Mouse (Mus musculus): ENCODE data around the gene Chic1. TPM values are rescaled to one million over a fixed set of nuclear protein-coding genes. Genes with fewer than 3 reads are reported as not detected.
A peak's percentile ranks its signal among the peaks of the same experiment; 100 is the strongest.

The Chic1 gene
- polyA plus RNA-seq, 1 experiment from 2014 or later = 3.3 TPM

DNA sequence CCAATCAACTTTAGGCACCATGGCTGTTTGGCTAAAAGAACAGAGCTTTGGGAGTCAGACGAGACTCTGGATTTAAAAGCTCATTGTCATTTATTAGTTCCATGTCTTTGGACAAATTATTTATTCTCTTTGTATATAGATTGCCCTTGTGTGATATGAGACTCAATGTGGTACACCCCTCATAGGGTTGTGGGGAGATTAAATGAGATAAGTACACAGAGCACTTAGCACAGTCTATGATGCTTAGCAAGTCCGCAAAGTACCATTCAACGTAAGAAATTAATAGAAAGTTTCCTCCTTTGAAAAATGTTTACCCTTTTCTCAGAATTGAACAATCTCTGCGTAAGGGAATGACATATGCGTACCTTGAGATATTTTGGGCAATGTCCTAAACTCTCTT, 492 bp upstream of the Chic1 start:
- Histone ChIP-seq H3K27ac (ENCODE audit: low read depth, low read length) (no peak overlapping the region), H3K9me3 (replicated peaks; ENCODE audit: control insufficient read depth, low read length) (no peaks in the 10 kb centered on the region), H3K9ac (ENCODE audit: low read length) (no peak overlapping the region), H3K4me1 (ENCODE audit: control insufficient read depth, insufficient read depth, low read length) (0 out of 2 replicates have a peak, but pooled peaks cover 2% of the 10 kb centered on the region), H3K27me3 (replicated peaks; ENCODE audit: control insufficient read depth, insufficient read depth, low read length) (peaks cover 12% of the 10 kb centered on the region; the same call in 1 of the 2 replicates), H3K4me3 (ENCODE audit: low read depth, low read length) (peak overlapping the region; percentile 51), H3K4me2 (ENCODE audit: low read length) (peak overlapping the region; percentile 58), H3K36me3 (ENCODE audit: control insufficient read depth, insufficient read depth, low read length) (no peaks in the 10 kb centered on the region)
- ATAC-seq (peak; percentile 32), DNase-seq (ENCODE audit: low spot score) (no peak)
- 44% methylated on average over 5 of the region's 5 CpGs for WGBS

DNA sequence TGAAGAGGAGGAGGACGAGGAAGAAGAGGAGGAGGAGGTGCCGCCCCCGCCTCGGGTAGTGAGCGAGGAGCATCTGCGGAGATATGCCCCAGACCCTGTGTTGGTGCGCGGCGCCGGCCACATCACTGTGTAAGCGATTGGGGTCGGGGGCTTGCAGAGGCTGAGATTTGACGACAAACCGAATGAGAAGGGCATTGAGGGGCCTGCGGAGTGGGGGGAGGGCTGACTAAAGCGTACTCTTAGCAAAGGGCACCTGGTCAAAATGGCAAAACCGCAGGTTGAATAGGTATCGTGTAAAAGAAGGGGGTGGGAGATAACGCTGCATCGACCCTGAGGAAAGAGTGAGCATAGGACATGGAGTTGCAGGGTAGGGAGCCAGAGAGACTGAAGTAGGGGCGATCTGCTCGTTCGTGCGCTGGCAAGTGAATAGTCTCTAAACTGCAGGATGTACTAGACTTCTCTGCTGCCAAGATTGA, 523 bp downstream of the Chic1 start:
- WGBS = 23% methylated on average over 24 of the region's 24 CpGs
- 0 out of 2 replicates have a peak, but pooled peaks cover 2% of the 10 kb centered on the region for H3K4me1 ChIP-seq (ENCODE audit: control insufficient read depth, insufficient read depth, low read length)
- peak; percentile 75 for ATAC-seq
- no peaks in the 10 kb centered on the region for H3K36me3 ChIP-seq (ENCODE audit: control insufficient read depth, insufficient read depth, low read length)
- no peaks in the 10 kb centered on the region for H3K9me3 ChIP-seq (replicated peaks; ENCODE audit: control insufficient read depth, low read length)
- peak; percentile 17 for DNase-seq (ENCODE audit: low spot score)
- H3K27ac ChIP-seq (ENCODE audit: low read depth, low read length) = peak overlapping the region; percentile 68
- peak overlapping the region; percentile 51 for H3K4me3 ChIP-seq (ENCODE audit: low read depth, low read length)
- H3K4me2 ChIP-seq (ENCODE audit: low read length) = peak overlapping the region; percentile 58
- peaks cover 12% of the 10 kb centered on the region; the same call in 1 of the 2 replicates for H3K27me3 ChIP-seq (replicated peaks; ENCODE audit: control insufficient read depth, insufficient read depth, low read length)
- H3K9ac ChIP-seq (ENCODE audit: low read length) = peak overlapping the region; percentile 62

DNA sequence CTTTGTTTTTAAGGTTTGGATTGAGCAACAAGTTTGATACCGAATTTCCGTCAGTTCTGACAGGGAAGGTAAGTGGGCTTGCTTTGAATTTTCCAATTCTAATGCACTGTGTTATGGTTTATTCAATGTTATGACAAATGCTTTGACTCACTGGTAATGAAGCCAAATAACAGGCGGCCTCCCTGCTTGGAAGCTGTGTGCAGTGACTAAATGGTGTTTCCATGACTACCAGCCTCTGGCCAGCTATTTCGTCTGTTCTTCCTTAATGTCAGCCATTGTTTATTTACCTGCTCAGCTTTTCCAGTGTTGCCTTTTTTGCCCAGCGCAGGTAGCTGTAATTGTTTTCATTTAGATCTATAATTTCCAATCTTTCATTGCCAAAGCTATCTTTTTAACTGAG, 9.9 kb downstream of the Chic1 start:
- Histone ChIP-seq H3K9ac (ENCODE audit: low read length) (no peak overlapping the region), H3K9me3 (replicated peaks; ENCODE audit: control insufficient read depth, low read length) (no peaks in the 10 kb centered on the region), H3K27ac (ENCODE audit: low read depth, low read length) (no peak overlapping the region), H3K4me3 (ENCODE audit: low read depth, low read length) (no peak overlapping the region), H3K4me1 (ENCODE audit: control insufficient read depth, insufficient read depth, low read length) (no peaks in the 10 kb centered on the region), H3K36me3 (ENCODE audit: control insufficient read depth, insufficient read depth, low read length) (no peaks in the 10 kb centered on the region), H3K27me3 (replicated peaks; ENCODE audit: control insufficient read depth, insufficient read depth, low read length) (0 out of 2 replicates have a peak, but pooled peaks cover 3% of the 10 kb centered on the region), H3K4me2 (ENCODE audit: low read length) (no peak overlapping the region)
- DNase-seq (ENCODE audit: low spot score) (peak; percentile 55), ATAC-seq (no peak)
- 48% methylated on average over 5 of the region's 5 CpGs for WGBS

DNA sequence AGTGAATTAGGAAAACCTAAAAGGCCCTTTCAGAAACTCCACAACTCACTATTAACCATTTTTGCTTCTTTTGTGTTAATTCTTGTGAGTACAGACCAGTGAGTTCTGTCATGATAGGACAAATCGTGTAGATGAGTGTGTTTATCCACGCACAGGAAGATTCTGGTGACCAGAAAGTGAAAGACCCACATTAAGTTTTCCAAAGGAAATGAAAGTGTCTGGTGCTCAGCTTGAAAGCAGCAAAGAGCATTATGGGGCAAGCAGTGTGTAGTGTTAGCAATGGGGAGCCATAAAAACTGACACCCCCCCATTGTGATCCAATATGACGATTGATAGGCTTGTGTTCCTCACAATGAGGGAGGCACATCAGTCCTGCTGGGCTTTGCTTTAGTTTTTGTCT, 12.4 kb downstream of the Chic1 start:
- no peak overlapping the region for H3K27ac ChIP-seq (ENCODE audit: low read depth, low read length)
- ATAC-seq = no peak
- H3K4me1 ChIP-seq (ENCODE audit: control insufficient read depth, insufficient read depth, low read length) = no peaks in the 10 kb centered on the region
- H3K4me2 ChIP-seq (ENCODE audit: low read length) = no peak overlapping the region
- H3K9me3 ChIP-seq (replicated peaks; ENCODE audit: control insufficient read depth, low read length) = no peaks in the 10 kb centered on the region
- no peak overlapping the region for H3K9ac ChIP-seq (ENCODE audit: low read length)
- DNase-seq (ENCODE audit: low spot score) = no peak
- H3K27me3 ChIP-seq (replicated peaks; ENCODE audit: control insufficient read depth, insufficient read depth, low read length) = 0 out of 2 replicates have a peak, but pooled peaks cover 2% of the 10 kb centered on the region
- no peaks in the 10 kb centered on the region for H3K36me3 ChIP-seq (ENCODE audit: control insufficient read depth, insufficient read depth, low read length)
- H3K4me3 ChIP-seq (ENCODE audit: low read depth, low read length) = no peak overlapping the region
- WGBS = 75% methylated on average over 3 of the region's 3 CpGs

DNA sequence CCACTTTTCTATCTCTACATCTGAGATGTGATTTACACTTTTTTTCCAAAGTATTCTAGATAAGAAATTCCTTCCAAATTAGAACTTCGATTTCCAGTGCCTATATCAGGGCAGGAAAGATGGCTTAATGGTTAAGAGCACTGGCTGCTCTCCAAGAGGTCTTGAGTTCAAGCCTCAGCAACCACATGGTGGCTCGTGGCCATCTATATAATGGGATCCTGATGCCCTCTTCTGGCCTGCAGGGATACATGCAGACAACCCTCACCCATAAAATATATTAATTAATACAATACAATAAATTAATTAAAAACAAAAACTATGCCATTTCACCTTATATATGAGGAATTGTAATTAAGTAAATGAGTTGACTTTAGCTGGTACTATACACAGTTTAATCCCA, 14.9 kb downstream of the Chic1 start:
- Histone ChIP-seq H3K4me2 (ENCODE audit: low read length) (no peak overlapping the region), H3K27ac (ENCODE audit: low read depth, low read length) (no peak overlapping the region), H3K9ac (ENCODE audit: low read length) (no peak overlapping the region), H3K4me1 (ENCODE audit: control insufficient read depth, insufficient read depth, low read length) (no peaks in the 10 kb centered on the region), H3K27me3 (replicated peaks; ENCODE audit: control insufficient read depth, insufficient read depth, low read length) (0 out of 2 replicates have a peak, but pooled peaks cover 4% of the 10 kb centered on the region), H3K36me3 (ENCODE audit: control insufficient read depth, insufficient read depth, low read length) (0 out of 2 replicates have a peak, but pooled peaks cover 2% of the 10 kb centered on the region), H3K4me3 (ENCODE audit: low read depth, low read length) (no peak overlapping the region), H3K9me3 (replicated peaks; ENCODE audit: control insufficient read depth, low read length) (no peaks in the 10 kb centered on the region)
- DNase-seq (ENCODE audit: low spot score) (peak; percentile 7), ATAC-seq (no peak)
- WGBS = 77% methylated on average over 2 of the region's 2 CpGs

DNA sequence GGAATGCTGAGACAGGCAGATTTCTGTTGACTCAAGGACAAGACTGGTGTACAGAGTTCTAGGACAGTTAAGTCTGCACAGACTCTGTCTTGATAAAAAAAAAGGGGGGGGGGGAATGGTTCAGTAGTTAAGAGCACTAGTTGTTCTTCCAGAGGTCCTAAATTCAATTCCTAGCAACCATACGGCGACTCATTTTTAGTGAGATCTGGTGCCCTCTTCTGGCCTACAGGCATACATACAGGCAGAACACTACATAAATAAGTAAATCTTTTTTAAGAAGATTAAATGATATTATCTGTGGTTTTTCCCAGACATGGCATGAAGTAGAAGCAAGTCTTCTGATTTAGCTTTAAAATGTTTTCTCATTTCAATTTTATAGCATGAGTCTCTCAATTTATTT, 15.4 kb downstream of the Chic1 start:
- 37% methylated on average over 2 of the region's 2 CpGs for WGBS
- peak; percentile 40 for DNase-seq (ENCODE audit: low spot score)
- H3K4me1 ChIP-seq (ENCODE audit: control insufficient read depth, insufficient read depth, low read length) = no peaks in the 10 kb centered on the region

DNA sequence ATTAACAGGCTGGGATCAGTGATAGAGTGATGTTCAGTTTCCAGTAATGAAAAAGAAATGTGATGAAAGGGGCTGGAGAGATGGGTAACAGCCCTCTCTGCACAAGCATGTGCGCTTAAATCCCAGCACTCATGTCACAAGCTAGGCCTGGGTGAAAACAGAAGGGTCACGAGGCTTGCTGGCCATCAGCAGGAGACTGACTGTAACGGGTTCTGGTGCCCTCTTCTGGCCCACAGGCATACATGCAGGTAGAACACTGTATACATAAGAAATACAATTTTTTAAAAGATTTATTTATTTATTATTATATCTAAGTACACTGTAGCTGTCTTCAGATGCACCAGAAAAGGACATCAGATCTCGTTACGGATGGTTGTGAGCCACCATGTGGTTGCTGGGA, 18.0 kb downstream of the Chic1 start:
- Histone ChIP-seq H3K27ac (ENCODE audit: low read depth, low read length) (no peak overlapping the region), H3K4me1 (ENCODE audit: control insufficient read depth, insufficient read depth, low read length) (no peaks in the 10 kb centered on the region), H3K9ac (ENCODE audit: low read length) (no peak overlapping the region), H3K4me2 (ENCODE audit: low read length) (no peak overlapping the region), H3K9me3 (replicated peaks; ENCODE audit: control insufficient read depth, low read length) (no peaks in the 10 kb centered on the region), H3K27me3 (replicated peaks; ENCODE audit: control insufficient read depth, insufficient read depth, low read length) (0 out of 2 replicates have a peak, but pooled peaks cover 4% of the 10 kb centered on the region), H3K36me3 (ENCODE audit: control insufficient read depth, insufficient read depth, low read length) (0 out of 2 replicates have a peak, but pooled peaks cover 2% of the 10 kb centered on the region), H3K4me3 (ENCODE audit: low read depth, low read length) (no peak overlapping the region)
- 70% methylated on average over 5 of the region's 5 CpGs for whole genome bisulfite sequencing
- DNase-seq (ENCODE audit: low spot score) (peak; percentile 17), ATAC-seq (no peak)

More for the DNA sequence above, 15.4 kb downstream of the Chic1 start:
- 0 out of 2 replicates have a peak, but pooled peaks cover 4% of the 10 kb centered on the region for H3K27me3 ChIP-seq (replicated peaks; ENCODE audit: control insufficient read depth, insufficient read depth, low read length)
- no peak overlapping the region for H3K4me2 ChIP-seq (ENCODE audit: low read length)
- no peaks in the 10 kb centered on the region for H3K9me3 ChIP-seq (replicated peaks; ENCODE audit: control insufficient read depth, low read length)
- no peak; the same call in 1 of the 2 replicates for ATAC-seq
- no peak overlapping the region for H3K27ac ChIP-seq (ENCODE audit: low read depth, low read length)
- no peak overlapping the region for H3K9ac ChIP-seq (ENCODE audit: low read length)
- H3K4me3 ChIP-seq (ENCODE audit: low read depth, low read length) = no peak overlapping the region
- 0 out of 2 replicates have a peak, but pooled peaks cover 2% of the 10 kb centered on the region for H3K36me3 ChIP-seq (ENCODE audit: control insufficient read depth, insufficient read depth, low read length)

DNA sequence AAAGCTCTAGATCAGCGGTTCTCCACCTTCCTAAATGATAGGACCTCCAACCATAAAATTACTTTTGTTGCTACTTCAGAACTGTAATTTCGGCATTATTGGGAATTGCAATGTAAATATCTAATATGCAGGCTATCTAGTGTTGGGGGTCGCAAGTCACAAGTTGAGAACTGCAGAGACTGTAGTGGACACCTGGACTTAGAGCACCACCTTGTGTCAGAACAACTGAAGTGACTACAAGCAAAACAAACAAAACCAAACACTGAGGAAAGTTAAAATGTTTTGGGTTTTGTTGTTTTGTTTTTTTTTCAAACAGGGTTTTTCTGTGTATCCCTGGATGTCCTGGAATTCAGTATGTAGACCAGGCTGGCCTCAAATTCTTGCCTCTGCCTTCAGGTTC, 28.3 kb downstream of the Chic1 start:
- Histone ChIP-seq H3K4me3 (ENCODE audit: low read depth, low read length) (no peak overlapping the region), H3K9me3 (replicated peaks; ENCODE audit: control insufficient read depth, low read length) (no peaks in the 10 kb centered on the region), H3K36me3 (ENCODE audit: control insufficient read depth, insufficient read depth, low read length) (no peaks in the 10 kb centered on the region), H3K27me3 (replicated peaks; ENCODE audit: control insufficient read depth, insufficient read depth, low read length) (no peaks in the 10 kb centered on the region), H3K27ac (ENCODE audit: low read depth, low read length) (no peak overlapping the region), H3K4me2 (ENCODE audit: low read length) (no peak overlapping the region), H3K4me1 (ENCODE audit: control insufficient read depth, insufficient read depth, low read length) (no peaks in the 10 kb centered on the region), H3K9ac (ENCODE audit: low read length) (no peak overlapping the region)
- ATAC-seq (no peak), DNase-seq (ENCODE audit: low spot score) (no peak)
- 74% methylated on average over 3 of the region's 3 CpGs for WGBS

DNA sequence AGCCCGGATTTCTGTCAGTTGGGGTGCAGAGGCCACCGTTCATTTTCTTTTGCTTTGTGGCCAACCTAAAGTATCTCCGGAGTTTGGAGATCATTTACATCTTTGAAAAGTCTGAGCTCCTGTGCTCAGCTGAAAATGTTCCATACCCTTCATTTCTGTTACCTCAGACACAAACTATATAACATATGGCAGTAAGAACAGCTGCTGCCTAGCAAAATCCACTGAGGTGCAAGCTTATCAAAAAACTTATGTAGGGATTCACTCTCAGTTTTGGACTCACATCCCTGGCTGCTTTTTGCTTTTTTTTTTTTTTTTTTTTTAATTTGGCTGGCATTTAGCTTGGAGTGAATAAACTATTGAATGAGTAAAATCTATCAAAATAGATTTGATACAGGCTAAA, 31.9 kb downstream of the Chic1 start:
- H3K4me1 ChIP-seq (ENCODE audit: control insufficient read depth, insufficient read depth, low read length) = no peaks in the 10 kb centered on the region
- no peaks in the 10 kb centered on the region for H3K9me3 ChIP-seq (replicated peaks; ENCODE audit: control insufficient read depth, low read length)
- H3K9ac ChIP-seq (ENCODE audit: low read length) = no peak overlapping the region
- DNase-seq (ENCODE audit: low spot score) (no peak), ATAC-seq (no peak)
- H3K36me3 ChIP-seq (ENCODE audit: control insufficient read depth, insufficient read depth, low read length) = no peaks in the 10 kb centered on the region
- H3K27ac ChIP-seq (ENCODE audit: low read depth, low read length) = no peak overlapping the region
- peaks cover 4% of the 10 kb centered on the region; the same call in 1 of the 2 replicates for H3K27me3 ChIP-seq (replicated peaks; ENCODE audit: control insufficient read depth, insufficient read depth, low read length)
- no peak overlapping the region for H3K4me3 ChIP-seq (ENCODE audit: low read depth, low read length)
- WGBS = 85% methylated on average over 3 of the region's 3 CpGs
- no peak overlapping the region for H3K4me2 ChIP-seq (ENCODE audit: low read length)
